Mouse (Mus musculus): ENCODE results near the gene Slc9a7.

Slc9a7 gene

DNA sequence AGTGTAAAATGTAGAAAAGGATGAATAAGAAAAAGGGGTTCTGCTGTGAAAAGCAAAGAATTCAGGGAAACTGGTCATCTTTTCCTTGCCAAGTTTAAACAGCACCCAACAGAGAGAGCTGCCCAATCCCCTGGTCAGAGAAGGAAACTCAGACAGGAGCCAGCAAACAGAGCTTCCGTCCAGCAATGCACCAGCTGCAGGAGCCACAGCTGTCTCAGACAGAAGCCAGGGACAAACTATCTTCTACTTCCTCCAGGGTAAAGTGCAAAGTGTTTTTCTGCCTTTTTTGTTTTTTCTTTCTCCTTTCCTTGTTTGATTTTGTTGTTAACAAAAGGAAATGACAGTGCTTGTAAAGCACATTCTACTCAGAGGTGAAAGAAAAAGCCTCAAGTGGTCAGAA is 131.3 kb downstream of the Slc9a7 start:
- no peak for DNase-seq (ENCODE audit: low read depth, low spot score)

DNA sequence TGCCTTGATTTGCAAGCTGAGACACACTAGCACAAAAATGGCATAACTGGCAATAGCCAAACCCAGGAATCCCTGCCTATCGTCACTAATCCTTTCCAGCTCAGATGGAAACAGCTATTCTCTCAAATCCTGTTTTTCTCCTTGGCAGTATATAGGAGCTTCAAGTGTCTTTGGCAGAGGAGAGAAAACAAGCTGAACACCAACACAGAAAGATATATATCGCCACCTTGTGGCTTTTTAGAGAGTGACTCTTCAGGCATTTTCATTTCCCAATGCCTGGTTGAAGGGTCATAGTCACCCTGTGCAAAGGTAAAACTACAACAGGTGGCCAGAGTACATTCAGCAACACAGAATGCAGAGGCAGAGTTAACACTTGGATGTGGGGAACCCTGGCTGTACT is 134.1 kb downstream of the Slc9a7 start:
- DNase-seq (ENCODE audit: low read depth, low spot score): peak; percentile 6

DNA sequence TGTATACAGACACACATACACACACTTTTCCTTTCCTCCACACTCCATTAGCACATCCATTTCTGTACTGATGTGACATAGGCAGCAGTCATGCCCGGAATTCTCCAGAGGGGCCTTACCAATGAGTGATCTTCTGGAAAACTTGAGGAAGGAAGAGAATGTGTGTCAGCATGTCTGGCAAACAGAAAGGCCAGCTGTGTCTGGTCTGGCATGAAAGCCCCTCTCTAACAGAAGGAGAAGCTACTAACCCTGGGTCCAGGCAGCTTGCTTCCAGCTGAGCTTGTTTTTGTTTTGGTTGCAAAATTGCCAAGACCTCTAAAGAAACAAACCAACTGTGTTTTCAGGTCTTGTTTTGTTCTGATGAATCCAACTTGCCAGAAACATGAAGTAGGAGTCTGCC is 162.1 kb downstream of the Slc9a7 start:
- no peak for DNase-seq (ENCODE audit: low read depth, low spot score)

GRCm38 (mm10) chrX:20128951-20129350 is 162.7 kb downstream of the Slc9a7 start:
- no peak for DNase-seq (ENCODE audit: low read depth, low spot score)

DNA sequence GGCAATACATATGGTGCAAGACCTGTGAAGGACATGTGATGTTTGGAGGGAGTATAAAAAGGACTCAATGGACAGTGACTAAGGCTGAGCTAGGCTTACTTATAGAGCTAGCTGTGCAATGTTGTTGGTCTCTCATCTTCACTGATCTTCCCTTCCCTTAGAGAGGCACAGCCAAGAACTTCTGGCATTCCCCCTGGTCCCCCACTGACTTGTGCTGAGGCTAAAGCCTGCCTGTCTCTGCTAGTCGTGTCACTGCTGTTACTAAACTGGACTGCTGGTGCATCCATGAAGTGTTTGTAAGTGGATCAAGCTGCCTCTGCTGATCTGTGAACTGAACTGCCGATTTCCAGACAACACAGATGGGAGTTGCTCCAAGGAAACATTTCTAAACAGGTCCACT is 166.1 kb downstream of the Slc9a7 start:
- no peak for DNase-seq (ENCODE audit: low read depth, low spot score)

DNA sequence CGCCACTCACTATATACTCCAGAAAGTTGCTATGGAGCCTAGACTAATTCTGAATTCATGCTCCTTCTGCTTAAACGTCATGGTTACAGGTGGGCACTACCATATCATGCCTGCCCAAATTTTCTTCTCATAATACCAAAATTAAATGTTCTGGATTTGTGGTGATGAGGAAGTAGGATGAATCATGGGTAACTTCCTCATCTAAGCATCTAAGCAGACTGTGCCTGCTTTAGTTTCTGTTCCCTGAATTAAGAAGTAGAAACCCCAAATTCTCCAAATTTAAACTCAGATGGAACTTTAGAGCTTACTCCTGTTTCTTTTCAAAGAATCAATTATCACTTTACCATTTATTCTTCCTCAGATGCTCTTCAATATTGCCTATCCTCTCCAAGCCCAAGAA is 173.9 kb downstream of the Slc9a7 start:
- DNase-seq (ENCODE audit: low read depth, low spot score): no peak

DNA sequence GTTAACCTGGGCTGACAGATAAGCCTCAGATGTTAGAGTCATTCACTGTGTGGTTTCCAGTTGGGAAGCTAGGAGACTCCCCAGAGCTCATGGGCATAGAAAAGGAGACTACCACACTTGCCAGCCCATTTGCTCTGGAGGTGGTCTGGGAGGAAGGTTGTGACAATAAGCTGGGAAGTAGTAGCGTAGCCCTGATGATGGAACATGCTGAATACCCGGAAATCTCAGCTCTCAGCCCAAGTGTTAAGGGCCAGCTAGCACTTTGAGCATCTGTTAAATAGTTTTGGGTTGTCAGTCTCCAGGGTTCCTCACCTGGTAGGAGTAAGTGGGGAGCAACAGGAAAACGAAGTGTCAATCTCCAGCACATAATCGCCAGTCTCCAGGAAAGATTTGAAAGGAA is 221.4 kb downstream of the Slc9a7 start:
- no peak for DNase-seq (ENCODE audit: low read depth, low spot score)

- no peak for DNase-seq (ENCODE audit: low read depth, low spot score)
Observed at GRCm38 (mm10) chrX:20066636-20067035, 225.0 kb downstream of the Slc9a7 start.

- DNase-seq (ENCODE audit: low read depth, low spot score): no peak
Observed at GRCm38 (mm10) chrX:20061764-20062480, 229.7 kb downstream of the Slc9a7 start.

DNA sequence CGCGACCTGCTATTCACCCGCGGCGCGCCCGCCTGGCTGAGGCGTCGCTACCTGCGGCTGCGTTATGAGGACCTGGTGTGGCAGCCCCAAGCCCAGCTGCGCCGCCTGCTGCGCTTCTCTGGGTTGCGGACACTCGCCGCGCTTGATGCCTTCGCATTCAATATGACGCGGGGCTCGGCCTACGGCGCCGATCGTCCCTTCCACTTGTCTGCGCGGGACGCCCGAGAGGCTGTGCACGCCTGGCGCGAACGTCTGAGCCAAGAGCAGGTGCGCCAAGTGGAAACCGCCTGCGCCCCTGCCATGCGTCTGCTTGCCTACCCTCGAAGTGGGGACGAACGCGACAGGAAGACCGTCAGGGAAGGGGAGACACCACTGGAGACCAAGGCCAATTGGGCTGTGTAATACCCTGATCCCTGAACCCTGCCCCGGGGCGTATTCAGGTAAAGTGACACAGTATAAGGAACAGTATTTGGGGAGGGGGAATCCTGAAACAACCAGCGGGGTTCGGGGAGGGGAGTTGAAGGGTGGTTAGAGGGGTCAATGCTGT is 230.8 kb downstream of the Slc9a7 start:
- no peak for DNase-seq (ENCODE audit: low read depth, low spot score)

DNA sequence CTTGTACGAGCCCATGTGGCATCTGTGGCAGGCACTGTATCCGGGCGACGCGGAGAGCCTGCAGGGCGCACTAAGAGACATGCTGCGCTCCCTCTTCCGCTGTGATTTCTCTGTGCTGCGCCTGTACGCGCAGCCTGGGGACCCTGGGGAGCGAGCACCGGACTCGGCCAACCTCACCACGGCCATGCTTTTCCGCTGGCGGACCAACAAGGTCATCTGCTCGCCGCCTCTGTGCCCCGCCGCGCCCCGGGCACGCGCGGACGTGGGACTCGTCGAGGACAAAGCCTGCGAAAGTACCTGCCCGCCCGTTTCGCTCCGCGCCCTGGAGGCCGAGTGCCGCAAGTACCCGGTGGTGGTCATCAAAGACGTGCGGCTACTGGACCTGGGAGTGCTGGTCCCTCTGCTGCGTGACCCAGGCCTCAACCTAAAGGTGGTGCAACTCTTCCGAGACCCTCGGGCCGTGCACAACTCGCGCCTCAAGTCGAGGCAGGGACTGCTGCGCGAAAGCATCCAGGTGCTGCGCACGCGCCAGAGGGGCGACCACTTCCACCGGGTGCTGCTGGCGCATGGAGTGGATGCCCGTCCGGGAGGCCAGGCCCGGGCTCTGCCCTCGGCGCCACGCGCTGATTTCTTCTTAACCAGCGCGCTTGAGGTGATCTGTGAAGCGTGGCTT is 231.4 kb downstream of the Slc9a7 start:
- DNase-seq (ENCODE audit: low read depth, low spot score): no peak

DNA sequence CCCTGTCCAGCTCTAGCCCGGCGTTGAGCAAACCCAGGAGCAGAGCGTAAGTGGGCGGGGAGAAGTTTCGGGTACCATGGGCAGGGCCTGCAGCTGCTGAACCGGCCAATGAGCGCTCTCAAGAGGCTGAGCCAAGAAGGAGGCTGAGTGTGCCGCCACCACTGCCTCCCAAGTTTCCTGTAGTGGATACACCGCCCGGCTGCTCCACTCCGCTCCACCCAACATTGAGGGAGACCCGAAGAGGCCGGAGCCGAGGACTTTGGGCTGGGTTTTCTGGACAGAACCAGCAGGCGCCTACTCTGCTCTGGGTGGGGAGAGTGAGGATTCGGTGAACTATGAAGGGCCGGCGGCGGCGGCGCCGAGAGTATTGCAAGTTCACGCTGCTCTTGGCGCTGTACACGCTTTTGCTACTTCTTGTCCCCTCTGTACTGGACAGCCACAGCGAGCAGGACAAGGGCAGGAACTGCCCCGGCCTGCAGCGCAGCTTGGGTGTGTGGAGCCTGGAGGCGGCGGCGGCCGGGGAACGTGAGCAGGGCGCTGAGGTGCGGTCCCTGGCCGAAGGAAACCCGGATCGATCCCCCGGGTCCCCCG is 232.1 kb downstream of the Slc9a7 start, which contains the start of gene Chst7:
Chst7 (plus strand) TSS at position 180 of the 591 bp plus-strand sequence.
- peak; percentile 66 for DNase-seq (ENCODE audit: low read depth, low spot score)

Data from forelimb bud, embryonic 11.5 days (tissue).